Comparison of ENCODE assay signal across 9 mouse cellular contexts in genomic region chr3:96635906-96636305, GRCm38 (mm10). TPM values are rescaled to one million over a fixed set of nuclear protein-coding genes. Genes with fewer than 3 reads are reported as not detected.
A peak's percentile ranks its signal among the peaks of the same experiment; 100 is the strongest.
DNase-seq lines count a peak whose midpoint lies in the region; ATAC-seq and TF ChIP-seq lines count a peak whose summit lies in the region.
"Had no signal": no experiment of that assay in that cellular context is flagged by ENCODE, and none has a peak within 500 bp of the region (broad histone marks: within the 10 kb centered on the region; RNA-seq: fewer than 3 reads in every experiment).

No protein-coding gene starts in this region.

- H3K9ac ChIP-seq in lung, embryonic 14.5 days, result peak overlapping the region; percentile 97
- H3K9ac ChIP-seq in intestine, embryonic 15.5 days, result peak overlapping the region; percentile 99
- peak overlapping the region; percentile 95 for H3K9ac ChIP-seq in neural tube, embryonic 13.5 days

- H3K36me3 ChIP-seq in lung, embryonic 14.5 days (ENCODE audit: insufficient read depth), result peaks cover 58% of the 10 kb centered on the region
- H3K36me3 ChIP-seq in embryonic facial prominence, embryonic 10.5 days (replicated peaks), result peaks cover 65% of the 10 kb centered on the region
- H3K36me3 ChIP-seq in intestine, embryonic 15.5 days, result peaks cover 19% of the 10 kb centered on the region; the same call in 1 of the 2 replicates
- peaks cover 61% of the 10 kb centered on the region for H3K36me3 ChIP-seq in neural tube, embryonic 13.5 days

- peak overlapping the region; percentile 66 for H3K4me2 ChIP-seq in lung, embryonic 14.5 days
- H3K4me2 ChIP-seq in intestine, embryonic 15.5 days (replicated peaks), result peak overlapping the region; percentile 81
- H3K4me2 ChIP-seq in neural tube, embryonic 13.5 days, result peak overlapping the region; percentile 91

- no peak for ATAC-seq in lung, embryonic 14.5 days (ENCODE audit: insufficient read depth)
- peak; percentile 39 for ATAC-seq in intestine, embryonic 15.5 days
- ATAC-seq in neural tube, embryonic 13.5 days (ENCODE audit: low read depth), result no peak
- no peak for ATAC-seq in inflammation-experienced regulatory T-cells, adult 6 months

- WGBS in lung, embryonic 14.5 days, result 5% methylated on average over 15 of the region's 15 CpGs
- WGBS in embryonic facial prominence, embryonic 10.5 days, result 13% methylated on average over 15 of the region's 15 CpGs
- 8% methylated on average over 15 of the region's 15 CpGs for WGBS in intestine, embryonic 15.5 days
- WGBS in neural tube, embryonic 13.5 days, result 12% methylated on average over 15 of the region's 15 CpGs

- peaks cover 5% of the 10 kb centered on the region; the same call in 1 of the 2 replicates for H3K4me1 ChIP-seq in lung, embryonic 14.5 days (ENCODE audit: insufficient read depth)
- H3K4me1 ChIP-seq in embryonic facial prominence, embryonic 10.5 days, result peaks cover 33% of the 10 kb centered on the region
- peaks cover 18% of the 10 kb centered on the region for H3K4me1 ChIP-seq in intestine, embryonic 15.5 days (replicated peaks)
- H3K4me1 ChIP-seq in neural tube, embryonic 13.5 days (replicated peaks), result peaks cover 34% of the 10 kb centered on the region

- TF ChIP-seq CTCF in lung, embryonic 14.5 days (IDR thresholded peaks at IDR 0.05; ENCODE audit: low read depth), result no peak

- H3K27me3 ChIP-seq in lung, embryonic 14.5 days (ENCODE audit: insufficient read depth, low read length), result no peaks in the 10 kb centered on the region
- H3K27me3 ChIP-seq in embryonic facial prominence, embryonic 10.5 days (replicated peaks; ENCODE audit: low read depth, poor library complexity, severe bottlenecking), result no peaks in the 10 kb centered on the region
- H3K27me3 ChIP-seq in intestine, embryonic 15.5 days (replicated peaks), result no peaks in the 10 kb centered on the region
- H3K27me3 ChIP-seq in neural tube, embryonic 13.5 days, result no peaks in the 10 kb centered on the region

- H3K9me3 ChIP-seq in lung, embryonic 14.5 days (ENCODE audit: low read depth, low read length), result no peaks in the 10 kb centered on the region
- H3K9me3 ChIP-seq in embryonic facial prominence, embryonic 10.5 days, result no peaks in the 10 kb centered on the region
- H3K9me3 ChIP-seq in intestine, embryonic 15.5 days, result no peaks in the 10 kb centered on the region
- H3K9me3 ChIP-seq in neural tube, embryonic 13.5 days, result no peaks in the 10 kb centered on the region

- H3K4me3 ChIP-seq in lung, embryonic 14.5 days (ENCODE audit: low read depth, low read length), result peak overlapping the region; percentile 93
- H3K4me3 ChIP-seq in embryonic facial prominence, embryonic 10.5 days, result peak overlapping the region; percentile 95
- H3K4me3 ChIP-seq in intestine, embryonic 15.5 days (replicated peaks), result peak overlapping the region; percentile 98
- peak overlapping the region; percentile 77 for H3K4me3 ChIP-seq in neural tube, embryonic 13.5 days

- peak overlapping the region; percentile 86 for H3K27ac ChIP-seq in lung, embryonic 14.5 days (ENCODE audit: low read depth)
- H3K27ac ChIP-seq in embryonic facial prominence, embryonic 10.5 days (replicated peaks), result peak overlapping the region; percentile 96
- peak overlapping the region; percentile 90 for H3K27ac ChIP-seq in intestine, embryonic 15.5 days
- peak overlapping the region; percentile 86 for H3K27ac ChIP-seq in neural tube, embryonic 13.5 days (replicated peaks)

- no peak for DNase-seq in lung, embryonic 14.5 days
- no peak for DNase-seq in lung, postnatal 25 days (ENCODE audit: low spot score)
- no peak for DNase-seq in embryonic facial prominence, embryonic 10.5 days (ENCODE audit: low spot score)
- DNase-seq in spleen, adult 12 weeks (ENCODE audit: low spot score), result no peak
- no peak for DNase-seq in left cerebral cortex, adult 8-10 months (ENCODE audit: low spot score in 2 of 2)

RNA-seq across cellular contexts. Expression of gene Gm42957, which starts 0.6 kb away (rescaled TPM):
- polyA plus RNA-seq in lung, embryonic 14.5 days (2014; fragmentation: Nextera tagmentation; extraction: Ambion mirVana), result 0.09 and 0.24 TPM in 2 replicates
- polyA plus RNA-seq in embryonic facial prominence, embryonic 10.5 days (2016; fragmentation: Nextera tagmentation; extraction: Ambion mirVana), result 0.09 TPM in 2 replicates
- polyA plus RNA-seq in intestine, embryonic 15.5 days (2015; fragmentation: Nextera tagmentation; extraction: Ambion mirVana), result 0.08 TPM in 1 of 2 replicates, not detected in the other
- 0.10 and 0.25 TPM in 2 replicates for polyA plus RNA-seq in neural tube, embryonic 13.5 days (2015; fragmentation: Nextera tagmentation; extraction: Ambion mirVana)
- polyA plus RNA-seq in inflammation-experienced regulatory T-cells, adult 6 months (2017; shearing (Covaris generic)), result under 1 TPM in 1 of 3 experiments, not detected in 2; 0.10 TPM
- under 1 TPM in 3 of 4 experiments, not detected in 1; 0.11 to 0.51 (median 0.15) TPM for total RNA-seq in left cerebral cortex, adult 8-10 months (2022)
- total RNA-seq: common myeloid progenitor, adult 5-6 weeks had no signal

RNA-seq across cellular contexts. Expression of gene Pex11b, which starts 0.7 kb away (rescaled TPM):
- 55.8 and 56.5 TPM in 2 replicates for polyA plus RNA-seq in lung, embryonic 14.5 days (2014; fragmentation: Nextera tagmentation; extraction: Ambion mirVana)
- 41.6 and 41.9 TPM in 2 replicates for polyA plus RNA-seq in embryonic facial prominence, embryonic 10.5 days (2016; fragmentation: Nextera tagmentation; extraction: Ambion mirVana)
- 42.2 TPM in 2 replicates for polyA plus RNA-seq in intestine, embryonic 15.5 days (2015; fragmentation: Nextera tagmentation; extraction: Ambion mirVana)
- polyA plus RNA-seq in neural tube, embryonic 13.5 days (2015; fragmentation: Nextera tagmentation; extraction: Ambion mirVana), result 49.4 and 51.3 TPM in 2 replicates
- 10 to 100 TPM; 45.8 to 63.4 (median 54.9) TPM for polyA plus RNA-seq in inflammation-experienced regulatory T-cells, adult 6 months (2017; shearing (Covaris generic))
- 10 to 100 TPM; 52.7 to 62.6 (median 54.3) TPM for total RNA-seq in left cerebral cortex, adult 8-10 months (2022)

RNA-seq across cellular contexts. Expression of gene Rbm8a, which starts 6.2 kb away (rescaled TPM):
- polyA plus RNA-seq in lung, embryonic 14.5 days (2014; fragmentation: Nextera tagmentation; extraction: Ambion mirVana), result 163 TPM in 2 replicates
- 242 and 244 TPM in 2 replicates for polyA plus RNA-seq in embryonic facial prominence, embryonic 10.5 days (2016; fragmentation: Nextera tagmentation; extraction: Ambion mirVana)
- 113 and 118 TPM in 2 replicates for polyA plus RNA-seq in intestine, embryonic 15.5 days (2015; fragmentation: Nextera tagmentation; extraction: Ambion mirVana)
- polyA plus RNA-seq in neural tube, embryonic 13.5 days (2015; fragmentation: Nextera tagmentation; extraction: Ambion mirVana), result 113 and 118 TPM in 2 replicates
- 100 to 1,000 TPM; 102 to 149 (median 134) TPM for polyA plus RNA-seq in inflammation-experienced regulatory T-cells, adult 6 months (2017; shearing (Covaris generic))
- total RNA-seq in left cerebral cortex, adult 8-10 months (2022), result 10 to 100 TPM; 41.8 to 56.2 (median 46.5) TPM

RNA-seq across cellular contexts. Expression of gene Itga10, which starts 9.5 kb away (rescaled TPM):
- 0.70 and 1.2 TPM in 2 replicates for polyA plus RNA-seq in lung, embryonic 14.5 days (2014; fragmentation: Nextera tagmentation; extraction: Ambion mirVana)
- polyA plus RNA-seq in embryonic facial prominence, embryonic 10.5 days (2016; fragmentation: Nextera tagmentation; extraction: Ambion mirVana), result 0.39 and 0.55 TPM in 2 replicates
- polyA plus RNA-seq in intestine, embryonic 15.5 days (2015; fragmentation: Nextera tagmentation; extraction: Ambion mirVana), result 0.43 and 0.49 TPM in 2 replicates
- polyA plus RNA-seq in neural tube, embryonic 13.5 days (2015; fragmentation: Nextera tagmentation; extraction: Ambion mirVana), result 0.92 and 1.1 TPM in 2 replicates
- not detected for polyA plus RNA-seq in inflammation-experienced regulatory T-cells, adult 6 months (2017; shearing (Covaris generic))
- 1 to 10 TPM in 3 of 4 experiments, under 1 TPM in 1; 0.97 to 2.0 (median 1.5) TPM for total RNA-seq in left cerebral cortex, adult 8-10 months (2022)

RNA-seq across cellular contexts. Expression of gene Ankrd35, which starts 34.0 kb away (rescaled TPM):
- polyA plus RNA-seq in lung, embryonic 14.5 days (2014; fragmentation: Nextera tagmentation; extraction: Ambion mirVana), result 0.12 and 0.15 TPM in 2 replicates
- polyA plus RNA-seq in embryonic facial prominence, embryonic 10.5 days (2016; fragmentation: Nextera tagmentation; extraction: Ambion mirVana), result 0.11 and 0.14 TPM in 2 replicates
- 0.48 and 0.49 TPM in 2 replicates for polyA plus RNA-seq in intestine, embryonic 15.5 days (2015; fragmentation: Nextera tagmentation; extraction: Ambion mirVana)
- polyA plus RNA-seq in neural tube, embryonic 13.5 days (2015; fragmentation: Nextera tagmentation; extraction: Ambion mirVana), result 0.46 and 0.72 TPM in 2 replicates
- polyA plus RNA-seq in inflammation-experienced regulatory T-cells, adult 6 months (2017; shearing (Covaris generic)), result under 1 TPM in 2 of 3 experiments, not detected in 1; 0.53 to 0.97 TPM
- total RNA-seq in left cerebral cortex, adult 8-10 months (2022), result 1 to 10 TPM; 7.2 to 9.0 (median 8.6) TPM
- total RNA-seq: common myeloid progenitor, adult 5-6 weeks had no signal
